Mouse (Mus musculus) stomach, embryonic 14.5 days (tissue): ENCODE measurements around the gene Arvcf. TPM values are rescaled to one million over a fixed set of nuclear protein-coding genes. Genes with fewer than 3 reads are reported as not detected.
A peak's percentile ranks its signal among the peaks of the same experiment; 100 is the strongest.

ENCODE experiments used
- ATAC-seq: fragments of 200-750 bp; cut with Nextera tagmentation; 2 replicates; pipeline ENCODE4 v1.8.0; 2017; ENCODE audit warnings: low read depth, moderate TSS enrichment; ENCODE audit not compliant: insufficient number of reproducible peaks, insufficient read depth, low FRiP score
- H3K27ac ChIP-seq: fragments of 300-500 bp; sonication (generic); 2 replicates; pipeline ENCODE4 v1.5.1; 2014; ENCODE audit warnings: mild to moderate bottlenecking, low read length, moderate library complexity, mixed read lengths
- H3K27me3 ChIP-seq: fragments of 300-500 bp; sonication (generic); 2 replicates; pipeline ENCODE4 v1.6.1; 2014; ENCODE audit warnings: low read length, control low read depth, mixed read lengths; ENCODE audit not compliant: control insufficient read depth, insufficient read depth
- H3K36me3 ChIP-seq: fragments of 300-500 bp; sonication (generic); 2 replicates; pipeline ENCODE4 v1.6.1; 2014; ENCODE audit warnings: mild to moderate bottlenecking, control low read depth, low read length, moderate library complexity, mixed read lengths; ENCODE audit not compliant: control insufficient read depth, insufficient read depth
- H3K4me1 ChIP-seq: fragments of 300-500 bp; sonication (generic); 2 replicates; pipeline ENCODE4 v1.6.1; 2014; ENCODE audit warnings: low read length, control low read depth, mixed read lengths; ENCODE audit not compliant: control insufficient read depth, insufficient read depth
- H3K4me2 ChIP-seq: fragments of 300-500 bp; sonication (generic); replicated peaks from 2 replicates; pipeline ENCODE4 v1.6.1; 2014; ENCODE audit warnings: low read depth, low read length, control low read depth
- H3K4me3 ChIP-seq: fragments of 300-500 bp; sonication (generic); 2 replicates; pipeline ENCODE4 v1.5.1; 2014; ENCODE audit warnings: low read depth, low read length, control low read depth
- H3K9ac ChIP-seq: fragments of 300-500 bp; sonication (generic); replicated peaks from 2 replicates; pipeline ENCODE4 v1.6.1; 2014; ENCODE audit warnings: low read depth, mild to moderate bottlenecking, control low read depth, low read length, moderate library complexity, mixed read lengths
- H3K9me3 ChIP-seq: fragments of 300-500 bp; sonication (generic); 2 replicates; pipeline ENCODE4 v1.6.1; 2016; ENCODE audit warnings: low read depth, low read length, control low read depth; ENCODE audit not compliant: control insufficient read depth
- WGBS: fragments of 180-500 bp; shearing (Covaris S2); extraction: QIAGEN DNeasy Blood & Tissue Kit; methylation state at CpG from one replicate; pipeline ENCODE4 v1.1.7; 2014; 5-methylcytosine and 5-hydroxymethylcytosine counted together
- polyA plus RNA-seq: library from polyadenylated mRNA; unstranded; fragments of >200 nt; fragmentation: Nextera tagmentation; extraction: Ambion mirVana; gene quantifications from 2 replicates; pipeline ENCODE4 v1.2.1, GENCODE M21; 2014

The Arvcf gene
- polyA plus RNA-seq, 1 experiment from 2014 or later, result 27.9 TPM

DNA sequence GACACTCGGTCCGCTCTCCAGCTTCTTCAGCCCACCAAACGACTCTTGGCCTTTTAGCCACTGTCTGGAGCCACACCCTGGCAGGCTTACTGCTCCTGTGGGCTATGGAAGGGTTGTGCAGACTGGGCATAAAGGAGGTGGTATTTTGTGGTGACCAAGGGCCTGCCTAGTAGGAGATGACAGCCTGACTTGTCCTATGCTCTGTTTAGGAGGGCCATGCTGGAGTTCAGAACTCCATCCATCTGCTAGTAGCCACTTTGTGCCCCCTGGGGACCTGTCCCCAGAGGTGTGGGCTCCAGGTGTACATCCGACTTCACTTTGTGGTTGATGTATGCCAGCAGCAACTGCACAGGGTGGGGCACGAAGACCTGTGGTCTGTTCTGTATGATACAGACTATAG lies 45.6 kb downstream of the Arvcf start:
- Histone ChIP-seq H3K4me2 (peak overlapping the region; percentile 72), H3K9me3 (no peaks in the 10 kb centered on the region), H3K9ac (no peak overlapping the region), H3K4me3 (peak overlapping the region; percentile 75), H3K27me3 (no peaks in the 10 kb centered on the region), H3K27ac (peak overlapping the region; percentile 15; the same call in 1 of the 2 replicates), H3K36me3 (peaks cover 16% of the 10 kb centered on the region; the same call in 1 of the 2 replicates), H3K4me1 (peaks cover 32% of the 10 kb centered on the region)
- ATAC-seq, result no peak
- 49% methylated on average over 5 of the region's 5 CpGs for WGBS

DNA sequence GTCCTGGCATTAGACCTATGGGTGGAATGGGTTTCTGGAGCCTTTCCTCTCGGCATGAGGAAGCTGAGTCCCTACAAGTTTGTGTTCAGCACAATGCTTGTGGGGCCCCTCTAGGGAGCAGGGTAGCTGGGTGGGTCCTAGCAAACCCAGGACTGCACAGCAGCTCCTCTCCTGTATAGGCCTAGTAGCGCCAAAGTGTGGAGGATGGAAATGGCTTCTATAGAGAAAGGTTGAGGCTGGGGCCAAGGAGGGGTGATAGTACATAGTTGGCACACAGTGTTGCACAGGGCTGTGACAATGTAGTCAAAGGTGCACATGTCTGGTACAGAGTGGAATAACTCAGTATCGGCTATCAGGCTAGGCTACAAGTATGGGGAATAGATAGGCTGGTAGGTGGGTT lies 46.1 kb downstream of the Arvcf start:
- Histone ChIP-seq H3K4me2 (peak overlapping the region; percentile 72), H3K4me3 (peak overlapping the region; percentile 75; the same call in 1 of the 2 replicates), H3K9me3 (no peaks in the 10 kb centered on the region), H3K4me1 (peaks cover 28% of the 10 kb centered on the region), H3K36me3 (peaks cover 20% of the 10 kb centered on the region; the same call in 1 of the 2 replicates), H3K9ac (no peak overlapping the region), H3K27me3 (no peaks in the 10 kb centered on the region), H3K27ac (0 out of 2 replicates have a peak overlapping the region, but pooled peaks have one; percentile 15)
- ATAC-seq, result no peak
- WGBS, result 74% methylated on average over 3 of the region's 3 CpGs

DNA sequence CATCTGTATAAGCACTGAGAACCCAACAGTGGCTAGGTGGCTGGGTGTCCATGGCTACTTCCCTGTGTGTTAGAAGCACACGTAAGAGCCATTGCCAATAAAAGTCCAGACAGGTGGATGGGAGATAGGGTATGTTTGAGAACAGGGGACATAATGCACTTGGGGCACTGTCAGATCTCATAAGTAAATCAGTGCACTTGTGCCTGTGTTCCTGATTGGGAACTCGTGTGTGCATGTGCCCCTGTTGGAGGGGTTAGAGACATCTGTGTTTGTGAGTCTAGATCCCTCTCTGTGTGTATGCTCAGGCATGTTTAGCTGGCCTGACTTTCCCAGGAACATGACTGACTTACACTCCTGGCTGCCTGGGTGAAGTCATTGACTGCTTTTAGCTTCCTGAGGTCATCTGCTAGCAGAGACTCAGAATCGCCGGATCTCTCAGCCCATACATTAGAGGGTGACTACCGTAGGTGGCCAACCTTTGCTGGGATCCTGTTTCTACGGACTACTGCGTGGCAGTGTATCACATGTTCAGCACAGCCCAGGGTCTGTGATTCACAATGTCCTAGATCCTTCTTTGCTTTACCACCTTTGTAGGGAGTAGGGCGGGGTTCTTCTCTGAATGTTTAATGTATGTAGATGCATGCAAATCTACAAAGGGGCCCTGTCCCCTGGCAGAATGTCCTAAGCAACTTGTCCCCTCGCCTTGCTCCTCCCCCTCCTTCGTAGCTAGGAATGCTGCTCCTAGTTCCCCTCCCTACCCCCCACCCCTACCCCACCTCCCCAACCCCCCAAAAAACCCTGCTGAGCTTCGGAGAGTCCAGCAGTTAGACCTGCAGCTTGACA lies 47.0 kb downstream of the Arvcf start:
- Histone ChIP-seq H3K4me2 (no peak overlapping the region; the same call in 1 of the 2 replicates), H3K9me3 (no peaks in the 10 kb centered on the region), H3K9ac (no peak overlapping the region), H3K4me3 (no peak overlapping the region), H3K36me3 (peaks cover 29% of the 10 kb centered on the region; the same call in 1 of the 2 replicates), H3K27ac (peak overlapping the region; percentile 0; the same call in 1 of the 2 replicates), H3K4me1 (peaks cover 25% of the 10 kb centered on the region), H3K27me3 (no peaks in the 10 kb centered on the region)
- 28% methylated on average over 11 of the region's 11 CpGs for WGBS
- ATAC-seq, result 0 out of 2 replicates have a peak, but pooled peaks have one; percentile 1

- no peak overlapping the region for H3K9ac ChIP-seq
Observed at GRCm38 (mm10) chr16:18395620-18396036, 47.6 kb downstream of the Arvcf start.

GRCm38 (mm10) chr16:18396201-18396600 lies 48.2 kb downstream of the Arvcf start:
- Histone ChIP-seq H3K36me3 (peaks cover 29% of the 10 kb centered on the region; the same call in 1 of the 2 replicates), H3K4me1 (peaks cover 36% of the 10 kb centered on the region), H3K27me3 (no peaks in the 10 kb centered on the region), H3K9ac (no peak overlapping the region), H3K4me2 (0 out of 2 replicates have a peak overlapping the region, but pooled peaks have one; percentile 2), H3K9me3 (no peaks in the 10 kb centered on the region), H3K27ac (peak overlapping the region; percentile 52; the same call in 1 of the 2 replicates), H3K4me3 (no peak overlapping the region)
- no peak for ATAC-seq
- 75% methylated on average over 2 of the region's 2 CpGs for WGBS

More at GRCm38 (mm10) chr16:18395620-18396036, 47.6 kb downstream of the Arvcf start:
- H3K4me2 ChIP-seq, result no peak overlapping the region
- peak overlapping the region; percentile 52; the same call in 1 of the 2 replicates for H3K27ac ChIP-seq
- no peak for ATAC-seq
- WGBS, result 45% methylated on average over 6 of the region's 7 CpGs
- no peaks in the 10 kb centered on the region for H3K9me3 ChIP-seq
- H3K4me3 ChIP-seq, result no peak overlapping the region
- H3K4me1 ChIP-seq, result peaks cover 30% of the 10 kb centered on the region
- peaks cover 29% of the 10 kb centered on the region; the same call in 1 of the 2 replicates for H3K36me3 ChIP-seq
- no peaks in the 10 kb centered on the region for H3K27me3 ChIP-seq

GRCm38 (mm10) chr16:18396791-18397621 lies 49.0 kb downstream of the Arvcf start:
- ATAC-seq, result no peak
- peaks cover 34% of the 10 kb centered on the region; the same call in 1 of the 2 replicates for H3K36me3 ChIP-seq
- 95% methylated on average over 27 of the region's 27 CpGs for WGBS

DNA sequence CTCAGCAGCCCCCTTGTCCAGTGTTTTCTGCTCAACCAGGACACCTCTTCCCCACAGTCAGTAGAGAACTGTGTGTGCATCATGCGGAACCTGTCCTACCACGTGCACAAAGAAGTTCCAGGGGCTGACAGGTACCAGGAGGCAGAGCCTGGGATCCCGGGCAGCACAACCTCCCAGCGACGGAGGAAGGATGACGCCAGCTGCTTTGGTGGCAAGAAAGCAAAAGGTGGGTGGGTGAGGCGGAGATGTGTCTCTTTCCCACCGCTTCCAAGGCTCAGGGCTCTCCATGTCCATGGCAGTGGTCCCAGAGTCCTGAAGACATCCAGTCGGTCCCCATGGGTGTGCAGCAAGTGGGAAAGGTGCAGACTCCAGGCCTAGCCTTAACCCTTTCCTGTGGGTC lies 52.0 kb downstream of the Arvcf start:
- Histone ChIP-seq H3K4me2 (no peak overlapping the region), H3K9ac (no peak overlapping the region), H3K27me3 (no peaks in the 10 kb centered on the region), H3K9me3 (no peaks in the 10 kb centered on the region), H3K36me3 (peaks cover 52% of the 10 kb centered on the region), H3K4me3 (no peak overlapping the region), H3K27ac (peak overlapping the region; percentile 48; the same call in 1 of the 2 replicates), H3K4me1 (peaks cover 27% of the 10 kb centered on the region)
- no peak for ATAC-seq
- WGBS, result 66% methylated on average over 9 of the region's 9 CpGs

More at GRCm38 (mm10) chr16:18396791-18397621, 49.0 kb downstream of the Arvcf start:
- H3K4me1 ChIP-seq, result peaks cover 37% of the 10 kb centered on the region
- no peak overlapping the region for H3K4me3 ChIP-seq
- no peaks in the 10 kb centered on the region for H3K27me3 ChIP-seq
- H3K9ac ChIP-seq, result no peak overlapping the region
- H3K27ac ChIP-seq, result no peak overlapping the region
- H3K9me3 ChIP-seq, result no peaks in the 10 kb centered on the region
- H3K4me2 ChIP-seq, result no peak overlapping the region
